Mouse (Mus musculus): ENCODE results near the gene Fancc.

DNA sequence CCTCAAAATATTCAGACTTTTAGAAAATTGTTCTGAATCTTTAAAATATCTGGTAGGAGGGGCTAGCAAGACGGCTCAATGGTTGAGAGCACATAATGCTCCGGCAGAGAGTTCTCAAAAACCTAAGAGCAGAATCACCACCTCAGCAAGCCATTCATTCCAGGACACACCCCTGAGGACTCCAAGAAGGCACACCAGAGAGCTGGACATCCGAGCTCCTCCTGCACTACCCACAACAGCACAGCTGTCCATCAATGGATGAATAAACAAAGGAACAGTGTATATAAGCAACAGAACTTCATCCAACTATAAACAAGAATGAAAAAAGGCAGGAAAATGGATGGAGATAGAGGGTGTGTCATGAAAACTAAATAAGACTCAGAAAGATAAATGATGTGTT, 80.3 kb downstream of the Fancc start:
- no peak for TF ChIP-seq EP300 (IDR thresholded peaks at IDR 0.05; ENCODE audit: low read depth)
- TF ChIP-seq CTCF (IDR thresholded peaks at IDR 0.05; ENCODE audit: low read depth) = no peak
